Mouse (Mus musculus) kidney, postnatal 36 days (tissue): Measurements from ENCODE around the gene 1700012B09Rik.
A peak's percentile ranks its signal among the peaks of the same experiment; 100 is the strongest.

Source experiments
- DNase-seq, 2 experiments: peaks; one replicate each; pipeline ENCODE4 v3.0.0; 2021 to 2022; ENCODE audit warnings: mixed read lengths in 2 of 2

Gene 1700012B09Rik

DNA sequence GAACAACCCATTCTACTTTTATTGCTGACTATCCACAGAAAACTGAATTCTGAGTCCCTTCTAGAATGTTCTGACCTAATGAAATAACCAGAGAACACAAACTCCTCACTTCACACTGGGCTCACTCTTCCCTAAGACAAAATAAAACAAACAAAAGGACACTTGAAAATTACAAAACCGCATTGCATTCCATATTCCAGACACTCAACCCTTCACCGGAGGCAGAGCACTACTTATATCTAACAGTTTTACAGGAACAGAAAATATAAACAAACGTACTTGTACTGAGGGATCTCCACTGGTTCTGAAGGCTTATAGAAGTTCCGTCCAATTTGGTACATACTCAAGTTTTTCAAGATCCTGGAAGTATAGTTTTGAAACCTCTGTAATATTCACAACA, 42.5 kb downstream of the 1700012B09Rik start:
- no peak for DNase-seq

DNA sequence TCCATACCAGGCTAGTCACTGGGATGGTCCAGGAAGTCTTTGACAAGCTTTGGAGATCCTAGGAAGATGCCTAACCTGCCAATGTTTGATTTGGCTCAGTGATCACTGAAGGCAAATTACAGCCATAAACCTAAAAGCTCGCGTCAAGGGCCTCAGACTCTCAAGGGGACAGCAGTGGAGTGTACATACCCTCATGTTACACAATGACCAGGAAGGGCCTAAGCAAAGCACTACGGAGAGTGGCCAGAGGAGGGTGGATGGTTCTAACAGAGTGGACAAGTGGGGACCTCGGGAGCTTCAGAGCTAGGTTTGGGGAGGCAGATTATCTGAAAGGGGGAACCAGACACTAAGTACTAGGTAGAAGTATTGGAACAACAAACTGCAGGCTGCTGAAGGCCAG, 44.2 kb downstream of the 1700012B09Rik start:
- no peak for DNase-seq

DNA sequence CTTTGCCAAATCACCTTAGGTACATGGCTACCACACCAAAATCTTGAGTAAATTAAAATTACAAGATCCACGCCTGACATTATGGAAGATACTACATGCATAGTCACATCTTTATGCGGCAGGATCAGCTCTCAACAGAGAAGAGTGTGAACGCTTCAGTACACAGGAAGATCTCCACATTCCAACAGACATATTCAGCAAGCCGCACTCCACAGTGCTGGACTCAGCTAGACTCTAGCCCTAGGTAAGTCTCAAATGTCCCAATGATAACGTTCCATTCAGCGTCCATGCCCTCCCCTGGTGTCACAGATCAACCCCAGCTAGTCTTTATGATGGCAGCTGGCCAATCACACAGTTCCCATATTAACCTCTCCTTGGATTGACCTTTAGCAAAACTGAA, 44.8 kb downstream of the 1700012B09Rik start:
- DNase-seq = no peak

DNA sequence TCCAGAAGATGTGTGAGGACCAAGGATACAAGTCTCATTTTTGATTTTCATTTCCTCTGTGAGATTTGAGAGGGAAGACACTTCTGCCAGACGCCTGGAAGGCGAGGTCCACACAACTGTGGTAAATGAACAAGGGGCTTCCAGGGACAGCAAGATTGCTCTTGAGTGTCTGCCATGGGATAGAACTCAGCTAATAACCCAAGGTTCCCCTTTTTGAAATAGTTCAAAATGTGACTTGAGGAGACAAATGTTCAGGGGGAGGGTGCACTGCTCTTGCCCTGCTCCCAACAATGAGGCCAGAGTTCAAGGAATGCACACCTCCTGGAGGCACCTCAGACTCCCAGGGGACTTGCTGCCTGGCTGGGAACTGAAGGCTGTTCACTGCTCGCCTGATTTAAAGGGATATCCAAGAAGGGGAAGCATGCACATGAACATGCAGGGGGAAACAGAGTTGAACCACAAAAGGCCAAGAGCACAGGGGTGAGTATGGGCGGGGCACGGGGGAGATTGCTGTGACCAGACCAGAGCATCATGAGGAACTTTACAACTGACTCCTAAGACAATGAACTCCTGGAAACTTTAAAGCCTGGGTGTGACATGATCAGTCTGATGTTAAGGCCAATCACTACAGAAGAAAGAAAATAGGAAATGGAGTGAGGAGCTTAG, 45.9 kb downstream of the 1700012B09Rik start:
- DNase-seq = peak in 1 of 2 experiments; percentile 11

DNA sequence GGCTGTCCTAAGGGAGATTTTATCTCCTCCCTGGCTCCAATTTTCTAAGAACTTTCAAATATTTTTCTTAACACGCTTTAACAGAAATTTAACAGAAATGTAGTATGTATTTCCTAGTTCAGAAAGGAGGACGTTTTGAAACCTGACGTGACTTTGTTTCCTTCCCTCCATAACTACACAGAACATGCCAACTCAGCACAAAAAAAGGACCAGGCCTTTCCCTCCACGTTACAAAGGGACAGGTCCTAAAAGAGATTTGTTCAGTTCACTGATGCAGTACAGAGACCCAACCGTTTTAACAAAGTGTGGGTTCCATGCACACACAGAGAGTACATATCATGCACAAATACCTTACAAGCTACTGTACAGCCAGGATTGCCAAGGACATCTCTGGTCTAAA, 49.2 kb downstream of the 1700012B09Rik start:
- no peak for DNase-seq

DNA sequence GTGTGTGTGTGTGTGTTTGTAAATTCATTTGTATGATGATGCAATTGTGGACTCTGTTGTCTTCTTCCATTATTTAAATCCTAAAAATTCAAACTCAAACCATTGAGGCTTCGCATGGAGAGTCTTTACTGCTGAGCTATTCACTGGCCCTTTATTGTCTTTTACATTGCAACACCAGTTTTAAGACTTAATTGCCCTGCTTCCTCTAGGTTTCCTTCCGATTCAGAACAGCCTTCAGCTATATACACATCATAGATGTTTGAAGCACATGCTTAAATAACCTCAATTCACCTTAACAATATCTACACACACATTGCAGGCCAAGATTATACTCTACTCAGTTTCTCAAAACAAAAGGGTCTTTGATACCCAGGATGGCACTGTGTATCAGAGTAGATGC, 50.4 kb downstream of the 1700012B09Rik start:
- no peak for DNase-seq

DNA sequence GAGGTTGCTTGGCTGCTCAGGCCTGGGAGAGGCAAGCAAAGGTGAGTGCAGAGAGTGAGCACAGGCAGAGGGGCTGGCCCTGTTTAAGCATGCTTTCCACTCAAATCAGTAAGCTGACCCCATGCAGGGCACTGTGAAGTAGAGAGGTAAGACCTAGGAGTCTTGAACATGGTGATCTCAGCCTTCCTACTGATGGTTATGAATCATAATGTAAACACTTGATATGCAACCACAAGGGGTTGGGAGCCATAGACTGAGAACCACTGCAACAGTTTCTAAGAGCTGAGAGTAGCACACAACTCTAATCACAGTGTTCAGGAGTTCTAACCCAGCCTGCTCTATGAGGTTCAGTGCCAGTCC, 52.5 kb downstream of the 1700012B09Rik start:
- no peak for DNase-seq

DNA sequence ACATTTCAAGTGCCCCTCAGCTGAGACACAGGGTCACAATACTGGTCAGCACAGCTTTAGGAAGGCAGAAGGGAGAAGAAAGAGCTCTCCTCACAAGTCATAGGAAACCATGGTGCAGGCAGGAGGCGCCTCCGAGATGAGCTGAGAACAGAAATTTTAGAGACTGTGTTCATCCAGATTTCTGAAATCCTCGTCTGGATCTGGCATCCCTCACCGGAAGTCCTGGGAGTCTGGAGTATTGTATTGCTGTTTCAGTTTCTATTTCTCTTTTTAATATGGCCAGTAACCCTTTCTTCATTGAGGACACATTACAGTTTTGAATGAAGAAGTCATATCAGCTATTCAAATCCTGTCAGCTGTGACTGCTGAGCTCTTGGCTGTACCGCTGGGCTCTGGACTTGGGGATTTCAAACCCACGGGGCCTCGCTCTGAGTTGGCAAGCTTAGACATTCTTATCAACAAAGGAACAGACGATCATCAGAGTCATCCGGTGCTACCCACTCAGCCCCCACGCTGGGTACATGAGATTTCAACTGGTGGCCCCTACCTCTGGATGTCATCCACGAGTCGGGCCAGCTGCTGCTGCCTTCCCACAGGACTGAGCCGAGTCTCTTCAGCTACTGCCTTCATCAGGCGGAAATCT, 53.0 kb downstream of the 1700012B09Rik start:
- peak; percentile 30 to 63 for DNase-seq

DNA sequence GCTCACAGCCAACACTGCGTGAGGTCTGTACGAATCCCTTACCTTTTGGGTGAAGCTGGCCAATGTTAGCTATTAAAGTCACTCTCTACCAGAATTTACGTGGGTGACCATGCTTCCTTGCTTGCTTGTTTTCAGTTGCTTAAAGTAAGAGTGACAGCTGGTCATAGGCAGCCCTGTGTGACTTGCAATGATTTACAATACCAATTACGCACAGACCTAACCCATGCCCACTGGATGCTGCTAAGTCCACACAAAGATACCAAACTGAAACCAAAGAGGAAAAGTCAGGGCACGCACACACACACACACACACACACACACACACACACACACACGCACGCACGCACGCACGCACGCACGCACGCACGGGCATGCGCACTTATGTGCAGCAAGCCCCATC, 55.6 kb downstream of the 1700012B09Rik start:
- no peak for DNase-seq

DNA sequence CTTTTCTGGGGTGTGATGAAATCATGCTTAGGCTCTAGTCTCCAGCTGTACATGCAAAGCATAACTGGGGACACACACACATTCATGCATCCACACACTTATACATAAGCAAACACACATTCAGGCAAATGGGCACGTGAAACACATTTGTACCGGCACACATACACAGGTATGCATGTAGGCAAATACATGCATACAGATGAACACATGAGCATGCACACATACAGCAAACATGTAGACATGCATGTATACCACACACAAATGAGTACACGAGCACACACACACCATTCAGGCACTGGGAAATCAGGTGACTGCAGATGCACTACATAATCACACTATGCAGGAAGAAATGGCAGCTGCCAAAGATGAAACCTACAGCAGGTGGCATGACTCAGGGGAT, 59.9 kb downstream of the 1700012B09Rik start:
- DNase-seq = no peak
